Mouse (Mus musculus): ENCODE measurements around the gene Speer4c. TPM values are rescaled to one million over a fixed set of nuclear protein-coding genes. Genes with fewer than 3 reads are reported as not detected.

Gene Speer4c
- total RNA-seq, 2 experiments from 2014 or later = not detected

Other genes starting within 250 kb of the Speer4c start
- gene Gm21149, start 237.7 kb downstream of the Speer4c start, total RNA-seq (2021) = not detected
- not detected for gene Gm21190, start 185.0 kb downstream of the Speer4c start, total RNA-seq (2021)
- not detected for gene Gm21083, start 136.9 kb downstream of the Speer4c start, total RNA-seq (2021)
- not detected for gene Speer4d, start 95.2 kb downstream of the Speer4c start, total RNA-seq (2021)
- not detected for gene 4930572O03Rik, start 57.2 kb downstream of the Speer4c start, total RNA-seq (2021)
- 100 to 1,000 TPM; 196 to 212 TPM for gene Cacna2d1, start 220.4 kb upstream of the Speer4c start, total RNA-seq (2021)